Mouse (Mus musculus) v-Abl transformed pro-B cells (cell line): ENCODE measurements around the gene Tomt.

Experiments used
- in situ Hi-C, 2 experiments: fragments of 400-800 bp; cut with MboI; formaldehyde crosslinking; loops; one replicate each; pipeline ENCODE4 v1.15.1; 2025; ENCODE audit not compliant: unreplicated experiment in 2 of 2

Tomt gene

DNA sequence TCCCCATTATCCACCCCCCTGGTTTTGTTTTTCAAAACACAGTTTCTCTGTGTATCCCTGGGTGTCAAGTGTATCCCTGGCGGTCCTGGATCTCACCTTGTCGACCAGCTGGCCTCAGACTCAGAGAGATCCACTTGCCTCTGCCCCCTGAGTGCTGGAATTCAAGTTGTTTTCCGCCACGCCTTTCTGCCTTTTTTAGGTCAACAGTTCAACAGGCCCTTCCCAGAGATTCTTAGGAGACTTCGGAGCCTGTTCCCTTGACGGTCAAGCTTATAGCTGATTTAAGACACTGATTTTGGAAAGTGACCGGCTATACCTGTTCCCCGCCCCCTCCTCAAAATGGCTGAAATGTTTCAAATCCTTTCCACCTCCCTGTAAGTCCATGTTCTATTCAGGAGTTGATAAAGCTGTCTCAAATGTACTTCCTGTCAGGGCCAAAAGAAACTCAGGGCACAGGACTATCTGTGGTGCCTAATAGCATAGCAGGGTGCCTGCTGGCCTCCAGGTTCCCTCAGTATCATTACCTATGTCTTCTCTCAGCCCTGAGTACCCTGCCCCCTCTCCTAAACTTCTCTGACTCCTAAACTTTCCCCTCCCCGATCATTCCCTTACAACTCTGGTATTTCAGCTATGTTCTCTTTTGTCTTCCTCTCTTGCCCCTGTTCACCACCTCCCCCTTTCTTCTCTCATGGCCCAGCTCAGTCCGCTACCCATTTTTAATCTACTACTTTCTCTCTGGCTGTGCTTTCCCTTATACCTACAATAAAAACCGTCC is 39.5 kb downstream of the Tomt start:
- in situ Hi-C loops, result loop anchor here in 1 of 2 experiments (25.0 kb wide), 1 partner anchor 204 kb away; the partner anchor contains the start of gene Clpb

DNA sequence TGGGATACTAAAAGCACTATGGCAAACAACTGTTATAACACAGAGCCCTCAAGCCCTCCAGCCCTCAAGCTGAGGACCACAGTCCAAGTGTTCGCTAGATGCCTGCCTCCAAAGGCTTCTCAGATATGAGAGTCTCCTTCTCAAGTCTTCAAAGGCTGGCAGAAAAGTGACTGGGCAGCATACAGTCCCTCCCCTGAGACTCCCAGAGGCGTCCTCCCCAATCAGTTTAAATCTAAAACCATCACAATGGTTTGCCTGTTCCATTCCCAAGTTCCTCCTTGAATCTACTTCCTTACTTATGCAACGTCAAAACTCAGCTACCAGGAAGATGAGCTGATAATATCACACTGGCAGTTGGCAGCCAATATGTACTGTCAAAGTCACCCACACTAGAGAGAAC is 42.7 kb downstream of the Tomt start, which contains the start of gene Anapc15:
Anapc15 (plus strand) TSS at position 301 of the 400 bp plus-strand sequence.
- in situ Hi-C loops, result loop anchor here in 1 of 2 experiments (25.0 kb wide), 1 partner anchor 201 kb away; the partner anchor contains the start of gene Clpb

- in situ Hi-C loops, result loop anchor here in 1 of 2 experiments (25.0 kb wide), 1 partner anchor 200 kb away; the partner anchor contains the start of gene Clpb
Measured at GRCm38 (mm10) chr7:101862291-101862690, 43.9 kb downstream of the Tomt start.

GRCm38 (mm10) chr7:101860978-101861377 is 45.2 kb downstream of the Tomt start:
- in situ Hi-C loops, result loop anchor here in 1 of 2 experiments (25.0 kb wide), 1 partner anchor 199 kb away; the partner anchor contains the start of gene Clpb

GRCm38 (mm10) chr7:101858362-101858761 is 47.8 kb downstream of the Tomt start:
- in situ Hi-C loops, result loop anchor here in 1 of 2 experiments (25.0 kb wide), 1 partner anchor 196 kb away; the partner anchor contains the start of gene Clpb

DNA sequence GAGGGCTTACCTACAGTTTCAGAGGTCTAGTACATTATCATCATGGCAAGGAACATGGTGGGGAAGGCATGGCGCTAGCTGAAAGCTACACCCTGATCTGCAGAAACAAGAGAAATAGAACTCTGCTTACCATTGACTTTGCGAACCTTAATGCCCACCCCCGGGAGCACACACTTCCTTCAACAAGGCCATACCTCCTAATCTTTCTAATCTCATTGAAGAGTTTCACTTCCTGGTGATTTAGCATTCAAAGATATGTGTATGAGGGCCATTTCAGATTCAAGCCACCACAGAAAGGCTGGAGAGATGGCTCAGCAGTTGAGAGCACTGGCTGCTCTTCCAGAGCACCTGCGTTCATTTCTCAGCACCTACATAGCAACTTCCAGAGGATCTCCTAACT is 49.1 kb downstream of the Tomt start, which contains the start of gene Folr2:
Folr2 (minus strand) TSS at position 101 of the 400 bp plus-strand sequence.
- in situ Hi-C loops, result loop anchor here in 1 of 2 experiments (25.0 kb wide), 1 partner anchor 195 kb away; the partner anchor contains the start of gene Clpb

DNA sequence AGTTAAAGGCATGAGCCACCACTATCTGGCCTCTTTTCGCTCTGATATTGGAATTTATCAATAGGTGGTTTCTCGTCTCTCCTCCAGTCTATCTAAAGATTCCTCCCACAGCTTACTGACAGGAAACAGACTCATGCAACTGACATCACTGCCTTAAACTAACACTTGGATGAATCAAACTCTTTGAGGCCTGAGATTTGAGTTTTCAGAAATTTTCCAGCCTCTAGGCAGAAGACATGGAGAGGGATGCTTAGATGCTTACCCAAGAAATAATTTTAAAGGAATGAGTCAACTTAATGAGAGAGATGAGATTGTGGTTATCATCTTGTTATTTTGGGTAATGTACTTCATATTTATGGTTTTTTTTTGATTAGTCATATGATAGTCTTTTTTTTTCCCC is 52.3 kb downstream of the Tomt start:
- in situ Hi-C loops, result loop anchor here (5.0 to 25.0 kb wide), 2 partner anchors 177 to 192 kb away; partner anchors contain the start of gene Clpb (in 1 of the 2)

GRCm38 (mm10) chr7:101852846-101853245 is 53.3 kb downstream of the Tomt start:
- in situ Hi-C loops, result loop anchor here (5.0 to 25.0 kb wide), 2 partner anchors 176 to 191 kb away; partner anchors contain the start of gene Clpb (in 1 of the 2)

DNA sequence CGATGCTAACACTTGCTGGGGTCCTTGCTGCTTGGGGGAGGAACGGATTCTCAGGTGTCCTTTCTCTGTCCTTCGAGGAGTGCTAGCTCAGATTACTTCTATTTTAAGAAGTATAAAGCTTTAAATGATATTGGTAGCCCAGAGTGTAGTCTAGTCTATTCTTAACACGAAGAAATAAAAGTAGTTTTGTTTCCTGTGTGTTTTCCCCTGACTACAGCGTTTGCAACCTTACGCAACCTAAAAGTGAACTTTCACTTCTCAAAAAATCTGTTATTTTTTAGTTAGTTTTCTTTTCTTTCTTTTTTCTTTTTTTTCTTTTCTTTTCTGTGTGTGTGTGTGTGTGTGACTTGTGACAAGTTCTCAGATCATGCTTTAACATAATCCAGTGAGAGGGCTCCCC is 54.5 kb downstream of the Tomt start:
- in situ Hi-C loops, result loop anchor here (5.0 to 25.0 kb wide), 2 partner anchors 174 to 189 kb away; partner anchors contain the start of gene Clpb (in 1 of the 2)
